Mouse (Mus musculus): ENCODE measurements around the gene Man1c1.

- no peak for TF ChIP-seq CTCF (IDR thresholded peaks at IDR 0.05; ENCODE audit: borderline replicate concordance, extremely low read depth, insufficient read depth, insufficient read length)
- no peak for TF ChIP-seq POLR2A (IDR thresholded peaks at IDR 0.05; ENCODE audit: borderline replicate concordance, extremely low read depth, insufficient read depth, insufficient read length, poor library complexity, severe bottlenecking)
Measured at GRCm38 (mm10) chr4:134736147-134736546, 32.1 kb upstream of the Man1c1 start.

All from brain, embryonic 14.5 days (tissue).